Mouse (Mus musculus): ENCODE results near the gene Amz1. TPM values are rescaled to one million over a fixed set of nuclear protein-coding genes. Genes with fewer than 3 reads are reported as not detected.

The Amz1 gene
- polyA plus RNA-seq, 1 experiment from 2014 or later, result 1.1 TPM

GRCm38 (mm10) chr5:140710315-140710714 lies 13.6 kb upstream of the Amz1 start:
- no peak overlapping the region for H3K27ac ChIP-seq (ENCODE audit: low read depth, low read length)
- no peak overlapping the region for H3K4me3 ChIP-seq (ENCODE audit: low read length)
- H3K9me3 ChIP-seq (ENCODE audit: control insufficient read depth, low read length), result no peaks in the 10 kb centered on the region
- H3K9ac ChIP-seq (ENCODE audit: low read depth, low read length), result no peak overlapping the region
- no peak for ATAC-seq (ENCODE audit: low FRiP score, low TSS enrichment)
- H3K4me1 ChIP-seq (ENCODE audit: control insufficient read depth, insufficient read depth, low read length), result peaks cover 8% of the 10 kb centered on the region
- 92% methylated on average over 6 of the region's 6 CpGs for WGBS
- H3K36me3 ChIP-seq (ENCODE audit: control insufficient read depth, insufficient read depth, low read length), result peaks cover 58% of the 10 kb centered on the region
- no peak overlapping the region for H3K4me2 ChIP-seq (replicated peaks; ENCODE audit: low read depth, low read length)
- no peaks in the 10 kb centered on the region for H3K27me3 ChIP-seq (ENCODE audit: control insufficient read depth, insufficient read depth, low read length)

DNA sequence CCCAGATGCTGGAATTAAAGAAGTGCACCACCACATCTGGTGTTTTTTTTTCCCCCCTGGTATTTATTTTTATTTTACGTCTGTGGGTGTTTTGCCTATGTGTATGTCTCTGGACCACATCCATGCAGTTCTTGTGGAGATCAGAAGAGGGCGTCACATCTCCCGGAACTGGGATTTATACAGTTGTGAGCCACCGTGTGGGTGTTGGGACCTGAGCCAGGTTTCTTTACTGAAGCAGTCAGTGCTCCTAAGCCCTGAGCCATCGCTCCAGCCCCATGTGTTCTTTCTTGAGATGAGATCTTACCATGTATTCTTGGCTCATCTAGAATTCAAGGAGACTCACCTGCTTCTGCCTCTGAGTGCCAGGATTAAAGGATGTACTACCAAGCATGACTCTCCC lies 12.9 kb upstream of the Amz1 start:
- 86% methylated on average over 5 of the region's 5 CpGs for WGBS
- H3K27me3 ChIP-seq (ENCODE audit: control insufficient read depth, insufficient read depth, low read length), result no peaks in the 10 kb centered on the region
- no peak overlapping the region for H3K4me2 ChIP-seq (replicated peaks; ENCODE audit: low read depth, low read length)
- no peak overlapping the region for H3K4me3 ChIP-seq (ENCODE audit: low read length)
- no peak overlapping the region for H3K9ac ChIP-seq (ENCODE audit: low read depth, low read length)
- H3K27ac ChIP-seq (ENCODE audit: low read depth, low read length), result no peak overlapping the region
- H3K4me1 ChIP-seq (ENCODE audit: control insufficient read depth, insufficient read depth, low read length), result peaks cover under 1% of the 10 kb centered on the region; the same call in 1 of the 2 replicates
- ATAC-seq (ENCODE audit: low FRiP score, low TSS enrichment), result no peak
- H3K36me3 ChIP-seq (ENCODE audit: control insufficient read depth, insufficient read depth, low read length), result peaks cover 65% of the 10 kb centered on the region
- no peaks in the 10 kb centered on the region for H3K9me3 ChIP-seq (ENCODE audit: control insufficient read depth, low read length)

DNA sequence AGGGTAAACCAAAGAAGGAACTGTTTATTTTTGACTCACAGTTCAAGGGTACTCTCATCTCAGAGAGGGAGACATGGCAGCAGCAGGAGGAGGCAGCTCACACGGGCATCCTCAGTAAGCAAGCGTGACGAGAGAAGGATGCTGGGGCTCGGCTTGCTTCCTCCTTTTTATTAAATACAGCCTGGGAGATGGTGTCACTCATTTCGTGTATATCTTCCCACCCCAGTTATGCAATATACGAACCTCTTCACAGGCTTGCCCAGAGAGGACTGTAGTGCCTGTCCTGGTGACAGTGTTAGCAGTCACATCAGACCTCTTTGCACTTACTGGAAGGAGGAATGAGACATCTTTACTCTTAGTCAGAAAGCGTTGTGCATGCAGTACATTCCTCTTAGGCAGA lies 3.2 kb upstream of the Amz1 start:
- no peak overlapping the region for H3K4me3 ChIP-seq (ENCODE audit: low read length)
- no peaks in the 10 kb centered on the region for H3K27me3 ChIP-seq (ENCODE audit: control insufficient read depth, insufficient read depth, low read length)
- no peak overlapping the region for H3K4me2 ChIP-seq (replicated peaks; ENCODE audit: low read depth, low read length)
- H3K4me1 ChIP-seq (ENCODE audit: control insufficient read depth, insufficient read depth, low read length), result no peaks in the 10 kb centered on the region
- H3K9me3 ChIP-seq (ENCODE audit: control insufficient read depth, low read length), result no peaks in the 10 kb centered on the region
- H3K27ac ChIP-seq (ENCODE audit: low read depth, low read length), result no peak overlapping the region
- H3K9ac ChIP-seq (ENCODE audit: low read depth, low read length), result no peak overlapping the region
- 78% methylated on average over 7 of the region's 7 CpGs for WGBS
- no peak for ATAC-seq (ENCODE audit: low FRiP score, low TSS enrichment)
- peaks cover 32% of the 10 kb centered on the region for H3K36me3 ChIP-seq (ENCODE audit: control insufficient read depth, insufficient read depth, low read length)

DNA sequence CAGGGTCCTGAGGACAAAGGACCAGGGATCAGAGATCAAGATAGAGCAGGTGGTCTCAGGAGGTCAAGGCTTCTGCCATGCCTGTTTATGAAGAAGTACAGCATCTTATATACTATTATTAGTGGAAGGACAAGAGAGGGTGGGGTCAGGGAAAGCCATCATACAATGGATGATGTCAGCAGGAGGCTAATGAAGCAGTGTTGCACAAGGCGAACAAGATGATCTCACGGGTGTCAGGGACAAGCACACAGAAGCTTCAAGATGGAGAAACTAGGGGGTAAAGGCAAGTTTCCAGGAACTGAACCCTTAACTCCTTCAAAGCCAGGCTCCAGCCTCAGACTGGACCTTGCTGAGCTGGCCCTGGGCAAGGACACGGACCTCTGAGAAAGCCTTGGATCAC lies 1.8 kb upstream of the Amz1 start:
- H3K9me3 ChIP-seq (ENCODE audit: control insufficient read depth, low read length), result no peaks in the 10 kb centered on the region
- WGBS, result 89% methylated on average over 3 of the region's 3 CpGs
- no peaks in the 10 kb centered on the region for H3K27me3 ChIP-seq (ENCODE audit: control insufficient read depth, insufficient read depth, low read length)
- no peak for ATAC-seq (ENCODE audit: low FRiP score, low TSS enrichment)
- no peak overlapping the region for H3K9ac ChIP-seq (ENCODE audit: low read depth, low read length)
- H3K4me2 ChIP-seq (replicated peaks; ENCODE audit: low read depth, low read length), result no peak overlapping the region
- no peaks in the 10 kb centered on the region for H3K4me1 ChIP-seq (ENCODE audit: control insufficient read depth, insufficient read depth, low read length)
- H3K36me3 ChIP-seq (ENCODE audit: control insufficient read depth, insufficient read depth, low read length), result peaks cover 19% of the 10 kb centered on the region
- no peak overlapping the region for H3K4me3 ChIP-seq (ENCODE audit: low read length)
- H3K27ac ChIP-seq (ENCODE audit: low read depth, low read length), result no peak overlapping the region

- Histone ChIP-seq H3K4me2 (replicated peaks; ENCODE audit: low read depth, low read length) (no peak overlapping the region), H3K9me3 (ENCODE audit: control insufficient read depth, low read length) (no peaks in the 10 kb centered on the region), H3K27ac (ENCODE audit: low read depth, low read length) (no peak overlapping the region), H3K4me1 (ENCODE audit: control insufficient read depth, insufficient read depth, low read length) (no peaks in the 10 kb centered on the region), H3K9ac (ENCODE audit: low read depth, low read length) (no peak overlapping the region), H3K27me3 (ENCODE audit: control insufficient read depth, insufficient read depth, low read length) (no peaks in the 10 kb centered on the region), H3K36me3 (ENCODE audit: control insufficient read depth, insufficient read depth, low read length) (no peaks in the 10 kb centered on the region), H3K4me3 (ENCODE audit: low read length) (no peak overlapping the region)
- ATAC-seq (ENCODE audit: low FRiP score, low TSS enrichment), result no peak
- 85% methylated on average over 7 of the region's 7 CpGs for WGBS
These were observed 2.3 kb downstream of the Amz1 start for GRCm38 (mm10) chr5:140726062-140726839.

GRCm38 (mm10) chr5:140726946-140727740 lies 3.2 kb downstream of the Amz1 start:
- no peak overlapping the region for H3K9ac ChIP-seq (ENCODE audit: low read depth, low read length)

GRCm38 (mm10) chr5:140731040-140731797 lies 7.3 kb downstream of the Amz1 start:
- H3K27me3 ChIP-seq (ENCODE audit: control insufficient read depth, insufficient read depth, low read length), result no peaks in the 10 kb centered on the region; the same call in 1 of the 2 replicates
- no peaks in the 10 kb centered on the region; the same call in 1 of the 2 replicates for H3K4me1 ChIP-seq (ENCODE audit: control insufficient read depth, insufficient read depth, low read length)
- H3K9ac ChIP-seq (ENCODE audit: low read depth, low read length), result no peak overlapping the region
- 84% methylated on average over 11 of the region's 11 CpGs for WGBS
- H3K27ac ChIP-seq (ENCODE audit: low read depth, low read length), result no peak overlapping the region
- H3K4me3 ChIP-seq (ENCODE audit: low read length), result no peak overlapping the region
- H3K4me2 ChIP-seq (replicated peaks; ENCODE audit: low read depth, low read length), result no peak overlapping the region
- no peaks in the 10 kb centered on the region for H3K36me3 ChIP-seq (ENCODE audit: control insufficient read depth, insufficient read depth, low read length)
- ATAC-seq (ENCODE audit: low FRiP score, low TSS enrichment), result no peak
- no peaks in the 10 kb centered on the region for H3K9me3 ChIP-seq (ENCODE audit: control insufficient read depth, low read length)

More at GRCm38 (mm10) chr5:140726946-140727740, 3.2 kb downstream of the Amz1 start:
- no peak overlapping the region for H3K4me3 ChIP-seq (ENCODE audit: low read length)
- ATAC-seq (ENCODE audit: low FRiP score, low TSS enrichment), result no peak
- no peaks in the 10 kb centered on the region for H3K36me3 ChIP-seq (ENCODE audit: control insufficient read depth, insufficient read depth, low read length)
- no peak overlapping the region for H3K27ac ChIP-seq (ENCODE audit: low read depth, low read length)
- H3K9me3 ChIP-seq (ENCODE audit: control insufficient read depth, low read length), result no peaks in the 10 kb centered on the region
- no peaks in the 10 kb centered on the region for H3K27me3 ChIP-seq (ENCODE audit: control insufficient read depth, insufficient read depth, low read length)
- 77% methylated on average over 17 of the region's 17 CpGs for WGBS
- H3K4me1 ChIP-seq (ENCODE audit: control insufficient read depth, insufficient read depth, low read length), result no peaks in the 10 kb centered on the region
- no peak overlapping the region for H3K4me2 ChIP-seq (replicated peaks; ENCODE audit: low read depth, low read length)

- H3K27ac ChIP-seq (ENCODE audit: low read depth, low read length), result no peak overlapping the region
- no peaks in the 10 kb centered on the region for H3K36me3 ChIP-seq (ENCODE audit: control insufficient read depth, insufficient read depth, low read length)
These were observed 8.3 kb downstream of the Amz1 start for GRCm38 (mm10) chr5:140732195-140732594.

More at GRCm38 (mm10) chr5:140732195-140732594, 8.3 kb downstream of the Amz1 start:
- WGBS, result 61% methylated on average over 4 of the region's 4 CpGs
- Histone ChIP-seq H3K27me3 (ENCODE audit: control insufficient read depth, insufficient read depth, low read length) (no peaks in the 10 kb centered on the region; the same call in 1 of the 2 replicates), H3K4me1 (ENCODE audit: control insufficient read depth, insufficient read depth, low read length) (no peaks in the 10 kb centered on the region; the same call in 1 of the 2 replicates), H3K4me3 (ENCODE audit: low read length) (no peak overlapping the region), H3K9ac (ENCODE audit: low read depth, low read length) (no peak overlapping the region), H3K9me3 (ENCODE audit: control insufficient read depth, low read length) (no peaks in the 10 kb centered on the region), H3K4me2 (replicated peaks; ENCODE audit: low read depth, low read length) (no peak overlapping the region)
- no peak for ATAC-seq (ENCODE audit: low FRiP score, low TSS enrichment)
